Mouse (Mus musculus) heart, postnatal 0 days (tissue): ENCODE measurements at regions not wholly inside any gene's neighbourhood (a gene's known extent, or its start where the extent isn't known, plus 50 kb on each side); places are given as distances from the start of the nearest gene placed in this dataset.
A peak's percentile ranks its signal among the peaks of the same experiment; 100 is the strongest.

ENCODE experiments used
- ATAC-seq: fragments of 200-750 bp; cut with Nextera tagmentation; 2 replicates; pipeline ENCODE4 v1.8.0; 2017; ENCODE audit warnings: low read depth, moderate number of reproducible peaks, moderate library complexity; ENCODE audit not compliant: insufficient read depth
- DNase-seq: peaks from one replicate; pipeline ENCODE4 v3.0.0-alpha.2; 2016; ENCODE audit warnings: low spot score
- H3K27ac ChIP-seq: fragments of 300-500 bp; sonication (generic); 2 replicates; pipeline ENCODE4 v1.5.1; 2014; ENCODE audit warnings: low read depth, mild to moderate bottlenecking
- H3K27me3 ChIP-seq: fragments of 300-500 bp; sonication (generic); 2 replicates; pipeline ENCODE4 v1.6.1; 2014; ENCODE audit warnings: low read length, mixed read lengths; ENCODE audit not compliant: control insufficient read depth, insufficient read depth
- H3K36me3 ChIP-seq: fragments of 300-500 bp; sonication (generic); replicated peaks from 2 replicates; pipeline ENCODE4 v1.6.1; 2014; ENCODE audit warnings: low read length, mixed read lengths; ENCODE audit not compliant: control insufficient read depth, insufficient read depth
- H3K4me1 ChIP-seq: fragments of 300-500 bp; sonication (generic); 2 replicates; pipeline ENCODE4 v1.6.1; 2014; ENCODE audit warnings: antibody characterized with exemption; ENCODE audit not compliant: control insufficient read depth, insufficient read depth
- H3K4me2 ChIP-seq: fragments of 300-500 bp; sonication (generic); 2 replicates; pipeline ENCODE4 v1.6.1; 2014; ENCODE audit warnings: low read depth, mild to moderate bottlenecking, low read length, moderate library complexity
- H3K4me3 ChIP-seq: fragments of 300-500 bp; sonication (generic); 2 replicates; pipeline ENCODE4 v1.5.1; 2014; ENCODE audit warnings: low read depth, low read length
- H3K9ac ChIP-seq: fragments of 300-500 bp; sonication (generic); replicated peaks from 2 replicates; pipeline ENCODE4 v1.6.1; 2014; ENCODE audit warnings: low read depth, low read length, mixed read lengths
- H3K9me3 ChIP-seq: fragments of 300-500 bp; sonication (generic); replicated peaks from 2 replicates; pipeline ENCODE4 v1.6.1; 2016; ENCODE audit warnings: low read length; ENCODE audit not compliant: control insufficient read depth
- CTCF ChIP-seq: IDR thresholded peaks from 2 replicates; pipeline ENCODE4 v1.5.1; 2016; ENCODE audit warnings: antibody characterized with exemption, control low read depth, low read depth
- EP300 ChIP-seq: IDR thresholded peaks from 2 replicates; pipeline ENCODE4 v1.6.1; 2016; ENCODE audit warnings: antibody characterized with exemption, low read depth
- WGBS: fragments of 180-500 bp; shearing (Covaris S2); extraction: QIAGEN DNeasy Blood & Tissue Kit; methylation state at CpG from one replicate; pipeline ENCODE4 v1.1.7; 2014; 5-methylcytosine and 5-hydroxymethylcytosine counted together

DNA sequence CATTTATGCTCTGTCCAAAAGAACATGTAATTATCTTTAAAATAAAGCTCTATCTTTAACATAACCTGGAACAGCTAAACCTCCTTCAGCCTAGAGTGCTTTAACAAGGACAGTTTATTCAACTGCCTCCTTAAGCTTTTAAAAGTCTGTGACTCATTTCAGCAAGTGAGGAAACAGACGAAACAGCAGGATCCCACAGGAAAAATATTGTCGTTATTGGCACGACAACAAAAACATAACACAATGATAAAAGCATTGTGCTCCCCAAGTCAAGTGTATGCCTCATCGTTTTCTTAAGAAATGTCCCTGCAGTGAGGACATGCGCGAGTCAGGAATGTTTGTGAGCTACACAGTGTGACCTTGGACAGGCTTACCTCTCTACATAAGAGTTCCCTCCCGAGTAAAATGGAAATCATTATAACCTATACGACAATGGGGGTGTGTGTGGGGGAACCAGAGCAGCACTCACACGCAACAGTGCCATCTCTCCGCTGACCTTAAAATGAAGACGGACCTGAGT is 166.7 kb upstream of the Cd180 start:
- DNase-seq = no peak

GRCm38 (mm10) chr13:102533784-102534183 is 159.6 kb upstream of the Cd180 start:
- no peaks in the 10 kb centered on the region for H3K36me3 ChIP-seq
- H3K4me1 ChIP-seq = no peaks in the 10 kb centered on the region
- H3K4me2 ChIP-seq = no peak overlapping the region
- TF ChIP-seq CTCF = peak; percentile 31
- no peak for TF ChIP-seq EP300
- DNase-seq (peak; percentile 40), ATAC-seq (peak; percentile 47; the same call in 1 of the 2 replicates)
- H3K4me3 ChIP-seq = no peak overlapping the region
- H3K27ac ChIP-seq = no peak overlapping the region
- no peak overlapping the region for H3K9ac ChIP-seq
- 38% methylated on average over 4 of the region's 4 CpGs for WGBS
- H3K27me3 ChIP-seq = no peaks in the 10 kb centered on the region
- no peaks in the 10 kb centered on the region for H3K9me3 ChIP-seq

More for the DNA sequence above, 166.7 kb upstream of the Cd180 start:
- TF ChIP-seq EP300 (no peak), CTCF (no peak)
- Histone ChIP-seq H3K27ac (no peak overlapping the region), H3K36me3 (no peaks in the 10 kb centered on the region), H3K4me2 (no peak overlapping the region), H3K4me1 (0 out of 2 replicates have a peak, but pooled peaks cover 18% of the 10 kb centered on the region), H3K9me3 (no peaks in the 10 kb centered on the region), H3K4me3 (no peak overlapping the region), H3K9ac (no peak overlapping the region), H3K27me3 (no peaks in the 10 kb centered on the region)
- 46% methylated on average over 11 of the region's 11 CpGs for WGBS
- peak; percentile 36; the same call in 1 of the 2 replicates for ATAC-seq

- TF ChIP-seq EP300 = no peak
- no peak for TF ChIP-seq CTCF
- 48% methylated on average over 19 of the region's 19 CpGs for WGBS
- Histone ChIP-seq H3K27ac (no peak overlapping the region), H3K4me2 (peak overlapping the region; percentile 48), H3K4me3 (peak overlapping the region; percentile 16), H3K9ac (peak overlapping the region; percentile 26; the same call in 1 of the 2 replicates), H3K4me1 (no peaks in the 10 kb centered on the region), H3K36me3 (no peaks in the 10 kb centered on the region), H3K9me3 (no peaks in the 10 kb centered on the region), H3K27me3 (no peaks in the 10 kb centered on the region)
- ATAC-seq (no peak), DNase-seq (no peak)
These were observed 155.7 kb upstream of the Cd180 start for GRCm38 (mm10) chr13:102537424-102538242.

DNA sequence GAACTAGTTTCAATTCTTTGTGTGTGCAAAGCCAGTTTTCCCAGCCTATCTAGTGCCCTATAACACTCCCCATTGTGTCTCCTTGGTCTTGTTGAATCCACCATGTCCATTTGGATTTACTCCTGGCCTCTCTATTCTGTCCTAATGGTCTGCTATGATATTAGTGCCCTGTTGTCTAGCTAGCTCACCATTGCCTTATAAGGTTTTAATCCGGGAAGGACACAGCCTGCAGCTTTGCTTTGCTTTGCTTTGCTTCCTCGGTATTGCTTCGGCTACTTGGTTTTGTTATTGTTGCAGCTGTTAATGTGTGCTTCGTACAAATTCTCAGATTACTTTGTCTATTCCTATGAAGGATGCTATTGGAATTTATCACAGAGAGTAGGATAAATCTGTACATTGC is 152.9 kb upstream of the Cd180 start:
- no peaks in the 10 kb centered on the region for H3K36me3 ChIP-seq
- DNase-seq (no peak), ATAC-seq (no peak)
- 84% methylated on average over 4 of the region's 4 CpGs for WGBS
- no peak overlapping the region for H3K9ac ChIP-seq
- H3K27me3 ChIP-seq = no peaks in the 10 kb centered on the region
- no peak overlapping the region for H3K4me2 ChIP-seq
- H3K27ac ChIP-seq = no peak overlapping the region
- no peaks in the 10 kb centered on the region for H3K4me1 ChIP-seq
- H3K4me3 ChIP-seq = no peak overlapping the region
- no peaks in the 10 kb centered on the region for H3K9me3 ChIP-seq
- no peak for TF ChIP-seq CTCF
- TF ChIP-seq EP300 = no peak

DNA sequence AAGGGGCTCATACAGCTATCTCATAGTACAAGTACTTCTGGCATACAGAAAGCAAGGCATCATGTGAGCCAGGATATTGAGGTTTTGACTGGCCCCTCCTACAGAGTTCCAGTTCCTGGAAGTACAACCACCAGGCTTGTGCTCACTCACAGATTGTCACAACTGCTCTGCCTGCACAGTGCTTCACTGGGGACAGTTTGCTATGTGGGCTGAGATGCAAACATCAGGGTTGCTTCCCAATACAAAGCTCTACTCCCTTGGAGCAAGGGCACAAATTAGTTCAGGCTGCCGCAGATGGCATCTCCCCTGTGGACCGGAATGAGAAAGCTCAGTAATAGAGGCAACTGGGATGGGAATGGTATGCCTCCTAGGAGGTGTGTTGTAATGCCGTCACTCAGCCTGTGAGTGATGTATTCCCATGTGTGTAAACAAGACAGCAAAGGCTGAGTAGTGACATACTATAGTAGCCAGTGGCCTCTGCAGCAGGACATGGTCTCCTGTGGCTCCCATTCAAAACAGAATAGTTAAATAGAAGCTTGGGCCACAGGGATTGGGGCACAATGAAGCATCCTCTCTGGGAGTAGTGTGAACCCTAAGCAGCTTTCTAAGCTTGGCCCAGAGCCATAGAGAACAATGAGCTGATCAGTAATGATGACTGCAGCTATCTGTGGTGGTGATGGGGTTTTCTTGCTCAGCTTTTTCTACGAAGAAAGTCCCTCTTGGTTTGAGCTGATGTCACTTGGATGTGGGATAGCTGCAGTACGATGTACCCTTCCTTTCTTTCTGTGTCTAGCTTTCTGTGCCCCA is 148.8 kb upstream of the Cd180 start:
- DNase-seq = no peak
- 85% methylated on average over 5 of the region's 5 CpGs for WGBS
- no peak for TF ChIP-seq CTCF
- no peak for TF ChIP-seq EP300
- H3K4me1 ChIP-seq = 0 out of 2 replicates have a peak, but pooled peaks cover 4% of the 10 kb centered on the region
- no peak for ATAC-seq
- H3K27me3 ChIP-seq = no peaks in the 10 kb centered on the region
- no peak overlapping the region for H3K4me3 ChIP-seq
- H3K27ac ChIP-seq = no peak overlapping the region
- H3K9me3 ChIP-seq = no peaks in the 10 kb centered on the region
- no peaks in the 10 kb centered on the region for H3K36me3 ChIP-seq
- no peak overlapping the region for H3K4me2 ChIP-seq
- H3K9ac ChIP-seq = no peak overlapping the region
